Mouse (Mus musculus): ENCODE results near the gene Ccdc169. TPM values are rescaled to one million over a fixed set of nuclear protein-coding genes. Genes with fewer than 3 reads are reported as not detected.
"Not testable (repeated sequence)": the region's sequence is repeated elsewhere in the genome, so short reads cannot be mapped to it uniquely, and the experiment has no call there.

Gene Ccdc169
- polyA plus RNA-seq, 1 experiment: not detected

DNA sequence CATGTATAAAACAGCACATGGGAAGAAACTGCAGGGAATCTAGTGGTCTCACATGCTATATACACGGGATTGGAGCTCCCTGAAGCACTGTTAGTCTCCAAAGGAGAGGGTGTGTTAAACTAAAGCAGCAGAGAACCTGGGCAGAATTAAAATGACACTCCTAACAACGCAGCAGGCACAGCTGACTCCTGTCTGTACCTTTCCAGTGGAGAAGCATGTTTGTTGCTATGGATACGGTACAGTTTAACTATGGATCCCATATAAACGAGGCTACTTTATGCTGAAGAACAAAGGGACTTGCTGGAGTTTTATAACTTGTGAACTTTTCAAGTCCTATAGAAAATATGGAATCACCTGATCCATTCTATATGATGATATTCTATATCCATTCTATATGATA, 26.4 kb downstream of the Ccdc169 start:
- Histone ChIP-seq H3K4me1 (ENCODE audit: control insufficient read depth) (no peaks in the 10 kb centered on the region), H3K4me3 (replicated peaks) (no peak overlapping the region), H3K36me3 (ENCODE audit: control insufficient read depth) (no peaks in the 10 kb centered on the region), H3K9me3 (ENCODE audit: control insufficient read depth, low read length) (no peaks in the 10 kb centered on the region), H3K27me3 (ENCODE audit: control insufficient read depth) (no peaks in the 10 kb centered on the region)
- TF ChIP-seq GATA1 (IDR thresholded peaks at IDR 0.05; ENCODE audit: low read length) (no peak), TAL1 (IDR thresholded peaks at IDR 0.05; ENCODE audit: low read length) (no peak)

GRCm38 (mm10) chr3:55172478-55172877, 35.3 kb downstream of the Ccdc169 start:
- Histone ChIP-seq H3K4me1 (ENCODE audit: control insufficient read depth) (no peaks in the 10 kb centered on the region), H3K9me3 (ENCODE audit: control insufficient read depth, low read length) (no peaks in the 10 kb centered on the region), H3K36me3 (ENCODE audit: control insufficient read depth) (no peaks in the 10 kb centered on the region), H3K27me3 (ENCODE audit: control insufficient read depth) (no peaks in the 10 kb centered on the region), H3K4me3 (replicated peaks) (no peak overlapping the region)
- no peak for TF ChIP-seq TAL1 (IDR thresholded peaks at IDR 0.05; ENCODE audit: low read length)
- no peak for TF ChIP-seq GATA1 (IDR thresholded peaks at IDR 0.05; ENCODE audit: low read length)

DNA sequence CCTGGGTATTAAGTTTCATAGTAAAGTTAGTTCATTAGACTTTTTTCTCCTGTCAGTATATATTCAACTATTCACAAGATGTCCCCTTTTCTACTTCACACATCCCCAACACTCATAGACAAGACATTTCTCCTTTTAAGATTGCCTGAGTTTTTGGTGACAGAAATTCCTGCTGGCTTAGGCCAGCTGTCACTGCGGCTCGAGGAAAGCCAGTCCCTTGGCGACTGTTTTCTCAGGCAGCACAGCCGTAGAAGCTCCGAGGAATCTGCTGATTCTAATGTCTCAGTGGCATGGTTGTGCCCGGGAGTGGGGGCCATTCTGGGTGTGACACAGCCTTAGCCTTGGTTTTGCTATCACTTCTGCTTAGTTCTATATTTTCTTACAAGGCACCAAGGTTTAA, 40.1 kb downstream of the Ccdc169 start:
- no peak for TF ChIP-seq TAL1 (IDR thresholded peaks at IDR 0.05; ENCODE audit: low read length)
- TF ChIP-seq GATA1 (IDR thresholded peaks at IDR 0.05; ENCODE audit: low read length): no peak
- Histone ChIP-seq H3K27me3 (ENCODE audit: control insufficient read depth) (no peaks in the 10 kb centered on the region), H3K36me3 (ENCODE audit: control insufficient read depth) (no peaks in the 10 kb centered on the region), H3K9me3 (ENCODE audit: control insufficient read depth, low read length) (peaks cover 7% of the 10 kb centered on the region), H3K4me3 (replicated peaks) (no peak overlapping the region), H3K4me1 (ENCODE audit: control insufficient read depth) (no peaks in the 10 kb centered on the region)

GRCm38 (mm10) chr3:55181766-55182165, 44.6 kb downstream of the Ccdc169 start, which contains the start of gene Sohlh2:
TSS of gene Sohlh2 (plus strand) at chr3:55182028.
- Histone ChIP-seq H3K36me3 (ENCODE audit: control insufficient read depth) (no peaks in the 10 kb centered on the region), H3K4me3 (replicated peaks) (no peak within 1 kb of the TSS), H3K9me3 (ENCODE audit: control insufficient read depth, low read length) (peaks cover 9% of the 10 kb centered on the region), H3K4me1 (ENCODE audit: control insufficient read depth) (no peaks in the 10 kb centered on the region), H3K27me3 (ENCODE audit: control insufficient read depth) (no peaks in the 10 kb centered on the region)
- TF ChIP-seq GATA1 (IDR thresholded peaks at IDR 0.05; ENCODE audit: low read length) (no peak), TAL1 (IDR thresholded peaks at IDR 0.05; ENCODE audit: low read length) (no peak)

- no peaks in the 10 kb centered on the region for H3K27me3 ChIP-seq (ENCODE audit: control insufficient read depth)
- TF ChIP-seq TAL1 (IDR thresholded peaks at IDR 0.05; ENCODE audit: low read length) (no peak), GATA1 (IDR thresholded peaks at IDR 0.05; ENCODE audit: low read length) (no peak)
- H3K36me3 ChIP-seq (ENCODE audit: control insufficient read depth): no peaks in the 10 kb centered on the region
- H3K9me3 ChIP-seq (ENCODE audit: control insufficient read depth, low read length): no peaks in the 10 kb centered on the region
- no peaks in the 10 kb centered on the region for H3K4me1 ChIP-seq (ENCODE audit: control insufficient read depth)
- H3K4me3 ChIP-seq (replicated peaks): no peak overlapping the region
Observed at GRCm38 (mm10) chr3:55191668-55192067, 54.5 kb downstream of the Ccdc169 start.

GRCm38 (mm10) chr3:55193351-55193750, 56.2 kb downstream of the Ccdc169 start:
- no peaks in the 10 kb centered on the region for H3K4me1 ChIP-seq (ENCODE audit: control insufficient read depth)
- no peak overlapping the region for H3K4me3 ChIP-seq (replicated peaks)
- no peak for TF ChIP-seq GATA1 (IDR thresholded peaks at IDR 0.05; ENCODE audit: low read length)
- no peak for TF ChIP-seq TAL1 (IDR thresholded peaks at IDR 0.05; ENCODE audit: low read length)
- no peaks in the 10 kb centered on the region for H3K36me3 ChIP-seq (ENCODE audit: control insufficient read depth)
- H3K27me3 ChIP-seq (ENCODE audit: control insufficient read depth): no peaks in the 10 kb centered on the region
- H3K9me3 ChIP-seq (ENCODE audit: control insufficient read depth, low read length): peaks cover 4% of the 10 kb centered on the region; the same call in 1 of the 2 replicates

GRCm38 (mm10) chr3:55194792-55195191, 57.7 kb downstream of the Ccdc169 start:
- TF ChIP-seq TAL1 (IDR thresholded peaks at IDR 0.05; ENCODE audit: low read length) (no peak), GATA1 (IDR thresholded peaks at IDR 0.05; ENCODE audit: low read length) (no peak)
- H3K4me1 ChIP-seq (ENCODE audit: control insufficient read depth): no peaks in the 10 kb centered on the region
- no peaks in the 10 kb centered on the region for H3K36me3 ChIP-seq (ENCODE audit: control insufficient read depth)

DNA sequence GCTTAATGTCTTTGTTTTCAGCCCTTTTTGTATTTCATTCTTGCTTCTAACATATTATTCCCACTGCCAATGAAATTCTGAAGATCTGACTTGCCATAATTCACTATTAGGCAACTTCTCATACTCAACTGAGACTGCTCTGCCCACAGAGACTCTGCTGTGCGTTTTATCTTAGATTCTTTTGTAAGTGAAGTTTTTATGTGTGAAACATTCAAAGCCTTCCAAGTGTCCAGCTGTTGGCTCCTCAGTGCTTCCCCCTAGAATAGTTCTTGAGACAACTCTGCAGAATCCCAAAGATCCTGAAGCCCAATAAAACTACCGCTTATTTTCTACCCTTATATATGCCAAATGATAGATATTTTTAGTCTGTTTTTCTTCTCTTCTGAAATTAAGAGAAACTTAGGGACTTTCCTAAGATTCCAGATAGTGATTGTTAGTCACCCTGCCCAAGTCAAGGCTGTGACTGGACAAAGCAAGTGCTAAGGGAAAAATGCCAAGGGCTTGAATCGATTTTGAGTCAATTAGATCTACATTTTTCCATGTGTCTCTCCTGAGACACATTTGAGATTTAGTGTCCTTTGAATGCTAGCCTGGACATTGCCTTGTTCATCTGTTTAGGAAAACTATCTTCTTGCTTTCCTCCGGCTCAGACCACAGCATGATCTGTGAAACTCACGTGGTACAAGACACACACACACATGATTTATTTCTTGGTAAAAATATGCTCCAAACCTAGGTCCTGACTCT, 58.6 kb downstream of the Ccdc169 start:
- H3K9me3 ChIP-seq (ENCODE audit: control insufficient read depth, low read length): peaks cover 4% of the 10 kb centered on the region; the same call in 1 of the 2 replicates
- no peak for TF ChIP-seq GATA1 (IDR thresholded peaks at IDR 0.05; ENCODE audit: low read length)
- TF ChIP-seq TAL1 (IDR thresholded peaks at IDR 0.05; ENCODE audit: low read length): no peak
- H3K4me1 ChIP-seq (ENCODE audit: control insufficient read depth): no peaks in the 10 kb centered on the region
- no peaks in the 10 kb centered on the region for H3K27me3 ChIP-seq (ENCODE audit: control insufficient read depth)
- no peaks in the 10 kb centered on the region for H3K36me3 ChIP-seq (ENCODE audit: control insufficient read depth)
- no peak overlapping the region for H3K4me3 ChIP-seq (replicated peaks)

More at GRCm38 (mm10) chr3:55194792-55195191, 57.7 kb downstream of the Ccdc169 start:
- H3K4me3 ChIP-seq (replicated peaks): no peak overlapping the region
- peaks cover 4% of the 10 kb centered on the region; the same call in 1 of the 2 replicates for H3K9me3 ChIP-seq (ENCODE audit: control insufficient read depth, low read length)
- no peaks in the 10 kb centered on the region for H3K27me3 ChIP-seq (ENCODE audit: control insufficient read depth)

DNA sequence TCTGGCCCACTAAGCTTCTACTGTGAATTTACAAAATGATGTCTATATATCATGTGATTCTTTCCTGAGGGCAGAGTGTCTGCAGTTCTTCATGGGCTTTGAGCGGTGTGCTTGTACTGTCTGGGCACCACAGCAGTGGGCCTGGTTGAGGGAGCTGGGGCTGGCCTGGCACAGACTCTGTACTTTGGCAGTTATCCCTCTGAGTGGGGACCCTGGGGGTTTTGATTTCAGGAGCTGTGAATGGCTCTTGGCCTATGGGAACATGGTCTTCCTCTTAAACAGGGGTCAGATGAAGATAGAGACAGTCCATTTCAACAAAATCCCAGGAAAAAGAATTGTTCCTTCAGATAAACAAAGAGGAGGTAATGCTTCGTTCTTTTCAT, 59.2 kb downstream of the Ccdc169 start:
- H3K27me3 ChIP-seq (ENCODE audit: control insufficient read depth): no peaks in the 10 kb centered on the region
- H3K9me3 ChIP-seq (ENCODE audit: control insufficient read depth, low read length): peaks cover 4% of the 10 kb centered on the region; the same call in 1 of the 2 replicates
- no peak overlapping the region for H3K4me3 ChIP-seq (replicated peaks)
- TF ChIP-seq TAL1 (IDR thresholded peaks at IDR 0.05; ENCODE audit: low read length) (no peak), GATA1 (IDR thresholded peaks at IDR 0.05; ENCODE audit: low read length) (no peak)
- no peaks in the 10 kb centered on the region for H3K36me3 ChIP-seq (ENCODE audit: control insufficient read depth)
- no peaks in the 10 kb centered on the region for H3K4me1 ChIP-seq (ENCODE audit: control insufficient read depth)

DNA sequence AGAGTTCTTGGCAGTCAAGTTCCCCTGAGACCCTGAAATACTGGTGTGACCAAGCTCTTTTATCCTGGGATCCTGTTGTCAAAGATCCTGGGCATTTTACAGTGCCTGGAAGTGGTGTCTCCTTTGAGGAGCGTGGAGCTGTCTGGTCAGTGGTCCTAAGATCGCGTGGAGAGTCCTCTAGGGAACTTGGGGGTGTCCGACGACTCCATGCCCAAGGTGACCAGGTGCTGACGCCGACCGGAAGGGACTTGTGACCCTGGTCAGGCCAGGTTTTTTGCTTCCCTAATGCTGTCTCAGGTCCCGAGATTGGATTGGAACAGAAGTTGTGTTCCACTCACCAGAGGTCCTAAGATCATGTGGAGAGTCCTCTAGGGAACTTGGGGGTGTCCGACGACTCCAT, 66.5 kb downstream of the Ccdc169 start:
- H3K27me3 ChIP-seq (ENCODE audit: control insufficient read depth); H3K9me3 ChIP-seq (ENCODE audit: control insufficient read depth, low read length); H3K4me3 ChIP-seq (replicated peaks); H3K4me1 ChIP-seq (ENCODE audit: control insufficient read depth); H3K36me3 ChIP-seq (ENCODE audit: control insufficient read depth): not testable (repeated sequence)
